Mouse (Mus musculus) brain, adult 2 months (tissue): ENCODE data around the gene Acsm3.
A peak's percentile ranks its signal among the peaks of the same experiment; 100 is the strongest.
"Not testable (repeated sequence)": the region's sequence is repeated elsewhere in the genome, so short reads cannot be mapped to it uniquely, and the experiment has no call there.

ENCODE experiments used
- DNase-seq: peaks from one replicate; pipeline ENCODE4 v3.0.0; 2011; ENCODE audit warnings: low read depth, low spot score

Acsm3 gene

DNA sequence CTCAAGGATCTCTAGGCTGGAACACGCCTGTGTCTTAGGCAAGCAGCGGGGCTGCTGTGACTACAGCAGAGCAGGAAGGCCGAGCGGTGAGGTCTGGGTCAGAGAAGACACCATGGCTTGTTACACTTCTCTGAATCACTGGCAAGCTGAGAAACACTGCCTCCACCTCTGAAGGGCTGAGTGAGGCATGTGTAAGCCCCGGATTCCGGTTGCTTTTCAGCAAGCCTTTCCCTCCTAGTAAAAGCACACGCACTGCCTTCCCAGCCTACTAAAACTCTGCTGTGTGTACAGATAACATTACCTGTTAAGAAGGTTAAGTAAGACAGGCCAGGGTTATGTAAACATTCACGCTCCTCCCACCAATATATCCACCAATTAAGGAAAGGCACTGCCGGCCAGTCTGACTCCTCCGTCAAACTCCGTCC, at the start of gene Acsm3:
TSS of gene Acsm3 (plus strand) at position 397 of the 425 bp plus-strand sequence.
- DNase-seq = no peak

DNA sequence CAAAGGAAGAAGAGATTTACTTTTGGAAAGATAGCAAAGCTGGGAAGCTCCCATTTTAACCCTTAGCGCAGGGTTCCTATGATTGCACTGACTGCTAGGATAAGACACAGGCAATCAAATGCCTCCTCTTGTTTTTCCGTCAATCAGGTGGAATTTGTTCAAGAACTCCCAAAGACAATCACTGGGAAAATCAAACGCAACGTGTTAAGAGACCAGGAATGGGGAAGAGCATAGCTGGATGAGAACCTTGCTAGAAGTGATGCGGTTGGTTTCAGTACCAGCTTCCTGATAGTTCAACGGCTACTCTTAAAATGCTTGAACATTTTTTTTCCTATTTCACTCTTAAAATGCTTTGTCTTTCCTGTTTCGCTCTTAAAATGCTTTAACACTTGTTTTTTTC, 46.6 kb upstream of the Acsm3 start:
- no peak for DNase-seq

DNA sequence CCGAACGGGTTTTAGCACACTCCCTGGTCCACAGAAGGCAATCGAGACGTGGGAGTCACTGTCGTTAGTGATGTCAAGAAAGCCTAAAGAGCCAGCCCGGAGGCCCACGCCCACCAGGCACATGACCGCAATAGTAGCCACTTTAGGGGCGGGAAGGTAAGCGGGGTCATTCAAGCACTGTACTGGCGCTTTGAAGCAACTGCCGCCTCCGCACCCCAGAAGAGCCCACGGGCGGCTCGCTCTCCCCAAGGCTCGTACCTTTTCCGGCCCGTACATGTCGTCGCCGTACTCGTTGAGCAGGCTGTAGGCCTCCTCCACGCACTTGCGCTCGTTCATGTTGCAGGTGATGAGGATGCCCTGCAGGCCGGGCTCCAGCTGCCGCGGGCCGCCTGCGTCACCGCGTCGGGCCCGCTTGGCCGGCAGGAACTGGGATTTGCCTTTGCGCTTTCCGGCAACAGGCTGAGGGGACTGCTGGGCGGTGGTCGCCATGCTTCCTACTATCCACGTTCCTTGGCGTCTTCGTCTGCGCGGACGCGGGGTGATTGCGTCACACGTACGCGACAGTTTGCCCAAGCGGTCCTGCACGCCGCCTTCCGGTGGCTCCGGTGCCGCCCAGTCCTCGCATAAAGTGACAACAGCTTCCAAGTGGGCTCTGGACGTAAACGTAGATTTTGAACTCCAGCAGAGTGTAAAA, 40.3 kb upstream of the Acsm3 start, which contains the start of gene Thumpd1:
TSS of gene Thumpd1 (minus strand) at position 546 of the 694 bp plus-strand sequence.
- DNase-seq = peak; percentile 98

DNA sequence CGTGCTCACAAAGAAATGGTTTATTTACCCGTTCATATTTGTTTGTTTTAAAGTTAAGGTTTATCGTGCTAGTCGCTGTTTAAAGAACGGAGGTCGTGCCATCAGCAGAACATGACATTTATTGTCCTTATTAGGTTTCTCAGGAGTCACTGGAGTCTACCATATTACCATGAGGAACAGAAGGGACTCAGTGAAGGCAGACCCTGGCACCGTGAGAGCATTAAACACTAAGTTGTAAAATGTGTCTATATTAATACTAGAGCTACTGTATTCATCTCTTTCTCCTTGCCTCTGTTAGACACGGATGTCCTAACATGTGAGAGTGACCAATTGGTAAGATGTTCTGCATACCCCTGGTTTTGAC, 39.8 kb upstream of the Acsm3 start:
- no peak for DNase-seq

DNA sequence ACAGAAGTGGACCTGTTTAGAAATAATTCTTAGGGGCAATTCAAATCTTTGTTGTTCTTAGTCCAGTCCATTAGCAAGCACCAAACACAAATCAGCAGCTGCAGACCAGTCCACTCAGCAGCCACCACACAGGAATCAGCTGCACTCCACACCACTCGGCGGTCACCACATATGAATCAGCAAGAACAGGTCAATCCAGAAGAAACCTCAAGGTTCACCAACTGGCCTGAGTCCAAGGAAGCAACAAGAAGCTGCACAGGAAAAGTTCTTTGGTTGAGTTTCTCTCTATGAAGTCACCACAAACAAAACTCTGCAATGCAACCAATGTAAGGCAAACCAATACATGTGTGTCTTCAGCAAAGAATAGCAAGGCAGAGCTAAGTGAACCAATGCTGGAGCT, 33.1 kb upstream of the Acsm3 start:
- no peak for DNase-seq

DNA sequence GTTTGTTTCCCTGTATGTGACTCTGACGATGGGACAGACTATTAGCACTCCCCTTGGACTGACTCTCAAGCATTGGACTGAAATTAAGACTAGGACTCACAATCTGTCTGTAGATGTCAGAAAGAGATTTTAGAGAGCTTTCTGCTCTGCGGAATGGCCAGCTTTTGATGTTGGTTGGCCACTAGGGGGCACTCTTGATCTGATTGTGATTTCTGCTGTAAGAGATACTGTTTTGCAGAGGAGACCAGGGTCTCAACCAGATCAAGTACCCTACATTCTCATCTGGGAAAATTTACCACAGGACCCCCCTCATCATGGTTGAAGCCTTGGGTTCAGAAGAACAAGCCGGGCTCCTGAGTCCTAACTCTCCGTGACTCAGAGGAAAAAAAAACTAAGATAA, 29.5 kb upstream of the Acsm3 start:
- DNase-seq = peak; percentile 70

DNA sequence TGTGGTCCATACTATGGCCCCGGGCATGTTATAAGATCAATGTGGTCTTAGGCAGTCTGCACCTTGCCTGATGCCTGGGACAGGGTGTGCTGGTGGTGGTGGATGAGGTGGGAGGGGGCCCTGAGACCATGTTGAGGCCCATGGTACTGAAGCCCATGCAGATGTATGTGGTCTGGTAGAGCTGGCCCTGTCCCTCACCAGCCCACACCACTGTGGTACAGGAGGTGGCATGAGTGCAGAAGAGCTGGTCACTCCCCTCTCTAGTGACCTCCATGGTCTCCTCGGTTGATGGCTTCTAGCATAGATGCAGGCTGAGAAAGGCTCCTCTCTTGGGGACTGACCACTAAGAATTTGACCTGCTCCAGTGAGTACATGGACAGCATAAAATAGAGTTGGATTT, 21.8 kb upstream of the Acsm3 start:
- DNase-seq = no peak

DNA sequence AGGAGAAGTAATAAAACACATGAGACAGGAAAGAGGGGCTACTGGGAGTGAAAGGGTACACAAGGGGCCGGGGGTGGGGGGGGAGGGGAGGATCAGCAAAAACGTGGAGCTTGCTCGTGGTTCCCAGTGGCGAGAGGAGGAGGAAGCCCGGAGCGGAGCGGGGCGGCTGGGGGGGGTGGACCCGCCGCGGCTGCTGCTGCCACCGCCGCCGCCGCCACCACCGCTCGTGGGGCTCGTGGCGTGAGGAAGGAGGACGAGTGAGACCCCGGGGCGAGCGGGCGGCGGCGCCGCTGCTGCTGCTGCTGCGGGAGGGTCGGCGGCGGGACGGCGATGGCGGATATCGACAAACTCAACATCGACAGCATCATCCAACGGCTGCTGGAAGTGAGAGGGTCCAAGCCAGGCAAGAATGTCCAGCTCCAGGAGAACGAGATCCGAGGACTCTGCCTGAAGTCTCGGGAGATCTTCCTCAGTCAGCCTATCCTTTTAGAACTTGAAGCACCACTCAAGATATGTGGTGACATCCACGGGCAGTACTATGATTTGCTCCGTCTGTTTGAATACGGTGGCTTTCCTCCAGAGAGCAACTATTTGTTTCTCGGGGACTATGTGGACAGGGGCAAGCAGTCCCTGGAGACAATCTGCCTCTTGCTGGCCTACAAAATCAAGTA, 20.8 kb upstream of the Acsm3 start:
- not testable (repeated sequence) for DNase-seq

DNA sequence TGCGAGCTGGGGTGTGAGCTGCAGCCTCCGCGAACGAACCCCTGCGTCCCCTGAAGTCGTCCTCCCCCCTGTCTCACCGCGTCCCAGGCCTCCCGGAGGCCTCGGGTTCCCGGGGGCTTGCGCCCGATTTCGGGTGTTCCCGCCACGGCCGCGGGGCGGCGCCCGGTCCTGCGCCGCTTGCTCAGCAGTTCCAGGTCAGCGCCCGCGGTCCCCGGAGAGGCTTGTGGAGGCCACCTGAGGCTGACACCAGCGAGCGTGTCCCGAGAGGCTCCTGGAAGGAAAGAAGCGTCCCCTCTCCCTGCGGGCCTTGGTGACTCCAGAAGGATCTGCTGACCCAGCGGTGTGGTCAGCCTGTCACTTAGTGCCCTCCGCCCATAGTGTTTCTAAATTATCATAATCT, 16.4 kb upstream of the Acsm3 start:
- no peak for DNase-seq

DNA sequence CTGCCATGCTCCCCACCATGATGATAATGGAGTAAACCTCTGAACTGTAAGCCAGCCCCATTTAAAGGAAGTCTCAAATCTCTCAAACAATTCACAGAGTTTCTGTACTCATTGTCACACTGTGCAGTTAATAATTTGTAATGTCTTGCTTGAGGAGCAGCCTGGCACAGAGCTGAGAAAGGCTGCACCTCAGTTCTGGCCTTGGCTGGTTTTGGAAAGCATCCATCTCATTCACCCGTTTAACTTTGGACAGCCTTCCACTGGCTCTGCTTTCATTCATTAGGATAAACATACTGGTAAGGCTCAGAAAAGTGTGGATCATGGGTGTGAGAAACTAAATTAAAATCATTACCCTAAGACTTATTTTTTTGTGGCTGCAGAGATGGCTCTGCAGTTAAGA, 14.9 kb upstream of the Acsm3 start:
- DNase-seq = no peak

DNA sequence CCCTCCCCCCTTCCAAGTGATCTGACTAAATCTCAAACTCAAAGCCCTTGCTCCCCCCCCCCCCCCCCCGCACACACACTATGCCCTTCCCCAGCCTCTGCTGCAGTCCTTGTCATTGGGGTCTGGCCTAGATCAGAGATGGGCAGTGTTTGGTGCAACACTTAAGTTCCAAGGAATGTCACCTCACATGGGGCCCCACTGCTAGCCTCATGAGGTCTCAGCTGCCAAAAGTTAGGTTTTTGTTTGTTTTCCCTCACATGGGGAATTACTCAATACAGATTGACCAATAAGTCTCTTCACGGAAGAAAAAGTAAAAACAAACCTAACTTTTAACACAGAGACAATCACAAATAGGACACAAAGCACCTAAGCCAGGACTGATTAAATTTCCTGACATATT, 12.0 kb upstream of the Acsm3 start:
- DNase-seq = no peak

DNA sequence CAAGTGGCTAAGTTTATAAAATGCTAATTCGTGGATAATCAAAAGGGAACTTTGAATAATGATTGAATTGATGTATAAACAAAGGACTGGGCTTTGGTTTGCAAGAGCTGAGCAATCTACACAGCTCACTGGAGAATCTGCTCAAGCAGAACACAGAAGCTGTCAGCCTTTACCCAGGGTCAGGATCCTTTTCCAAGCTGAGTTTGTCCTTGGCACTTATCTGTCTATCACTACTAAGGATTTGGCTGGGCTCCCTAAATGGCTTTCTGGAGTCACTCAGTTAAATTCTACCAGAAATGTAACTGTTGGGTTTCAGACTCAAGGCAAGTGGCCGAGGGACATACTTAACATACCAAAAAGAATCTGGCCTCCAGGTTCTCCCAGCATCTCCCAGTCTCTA, 10.8 kb upstream of the Acsm3 start:
- no peak for DNase-seq

DNA sequence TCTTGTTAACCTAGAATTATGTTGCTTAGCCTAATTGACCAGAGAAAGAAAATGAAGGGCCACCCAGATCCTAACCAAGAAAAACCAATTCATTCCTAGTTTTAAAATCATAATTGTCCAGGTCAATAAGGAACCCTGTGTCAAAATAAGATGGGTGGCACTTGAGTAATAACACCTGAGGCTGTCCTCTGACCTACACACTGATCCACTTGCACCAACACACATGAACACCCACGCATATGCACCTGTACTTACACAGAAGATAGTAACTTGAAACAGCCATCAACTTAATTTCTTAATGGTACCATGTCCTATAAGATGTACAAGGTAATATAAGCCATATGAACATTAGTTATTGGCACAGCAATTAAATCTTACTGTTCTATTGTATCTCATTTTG, 7.0 kb upstream of the Acsm3 start:
- DNase-seq = no peak

DNA sequence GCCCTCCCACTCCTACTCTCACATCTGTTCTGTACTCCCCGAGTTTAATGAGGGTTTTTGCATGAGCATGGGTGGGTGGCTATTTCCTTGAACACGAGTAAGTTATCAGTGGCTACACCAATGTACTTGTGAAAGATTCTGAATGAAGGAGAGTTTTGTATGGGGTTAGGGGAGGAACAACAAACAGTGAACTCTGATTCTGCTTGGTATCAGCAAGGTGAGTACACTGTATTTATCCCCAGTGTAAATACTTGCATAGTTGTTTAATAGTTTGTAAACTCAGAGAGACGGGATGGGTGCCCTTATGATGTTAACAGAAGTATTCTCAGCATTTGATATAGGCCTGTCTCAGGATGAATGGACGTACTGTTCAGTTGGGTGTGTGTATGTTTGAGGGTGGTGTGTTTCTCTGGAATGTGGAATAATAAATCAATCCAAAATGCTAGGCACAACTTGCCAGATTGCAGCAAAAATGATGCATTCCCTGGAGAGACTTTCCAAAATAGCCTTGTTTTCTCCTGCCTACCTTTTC, 1.5 kb downstream of the Acsm3 start:
- DNase-seq = no peak

DNA sequence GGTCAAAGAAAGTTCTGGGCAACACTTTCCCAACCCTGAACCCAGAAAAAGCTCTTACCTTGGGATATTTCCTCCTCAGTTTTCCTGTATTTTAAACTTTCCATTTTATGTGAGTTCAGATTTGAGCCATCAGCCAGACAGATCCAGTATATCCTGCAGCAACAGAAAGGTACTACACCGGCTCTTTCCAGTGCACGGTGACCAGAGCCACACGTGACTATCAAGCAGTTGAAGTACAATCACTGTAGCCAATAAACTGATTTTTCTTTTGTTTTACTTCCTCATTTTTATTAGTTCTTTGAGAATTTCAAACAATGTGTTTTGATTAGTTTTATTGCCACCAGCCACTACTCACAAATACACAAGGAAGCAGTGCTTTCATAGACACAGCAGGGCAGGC, 3.7 kb downstream of the Acsm3 start:
- DNase-seq = no peak

DNA sequence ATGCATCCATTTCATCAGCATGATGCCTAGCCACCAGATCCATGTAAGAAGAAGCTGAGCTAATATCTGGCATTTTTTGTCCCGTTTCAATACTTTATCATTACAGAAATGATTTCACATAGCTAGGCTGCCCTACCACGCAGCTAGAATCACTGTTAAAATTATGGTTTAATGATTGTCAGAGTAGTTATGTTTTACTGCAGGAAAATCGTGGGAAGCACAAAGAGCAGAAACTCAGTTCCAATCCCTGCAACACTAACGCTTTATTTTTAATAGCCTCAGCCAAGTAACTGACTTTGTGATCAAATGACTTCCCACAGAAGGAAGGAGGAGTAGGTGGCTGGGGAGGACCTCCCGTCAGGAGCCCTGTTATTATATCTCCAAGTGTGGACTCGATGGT, 6.3 kb downstream of the Acsm3 start:
- no peak for DNase-seq

DNA sequence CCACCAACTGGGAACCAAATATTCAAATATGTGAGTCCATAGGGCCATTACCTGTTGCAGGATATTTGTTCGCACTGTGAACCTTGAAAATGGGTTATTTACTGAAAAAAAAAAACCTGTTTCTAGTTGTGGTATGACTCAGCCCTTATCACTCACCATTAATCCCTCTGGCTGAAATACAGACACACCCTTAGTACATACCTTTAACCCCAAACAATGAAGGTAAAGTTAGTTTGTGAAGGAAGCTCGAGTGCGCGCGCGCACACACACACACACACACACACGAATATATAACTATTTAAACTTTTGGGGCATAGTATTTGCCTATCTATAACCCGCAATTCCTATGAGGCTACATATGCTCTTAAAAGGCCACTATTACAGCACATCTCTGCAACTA, 9.2 kb downstream of the Acsm3 start:
- DNase-seq = no peak

DNA sequence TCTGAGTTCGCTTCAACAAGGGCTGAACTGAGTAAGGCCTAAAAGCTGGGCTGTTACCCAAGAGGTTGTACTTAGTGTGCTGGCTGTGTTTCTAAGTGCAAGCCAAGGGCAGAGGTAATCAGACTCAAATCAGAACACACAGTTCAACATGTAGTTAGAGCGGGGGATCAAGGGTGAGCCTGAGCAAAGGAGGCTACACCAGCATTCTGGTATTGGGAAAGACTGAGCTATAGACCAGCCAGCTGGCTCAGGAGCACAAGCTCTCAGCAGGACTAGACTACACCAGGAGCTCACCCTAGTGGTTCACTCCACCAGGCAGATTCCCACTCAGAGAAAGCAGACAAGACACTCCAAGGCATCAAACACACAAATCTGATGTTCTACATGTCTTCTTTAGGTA, 22.7 kb downstream of the Acsm3 start:
- DNase-seq = peak; percentile 19

DNA sequence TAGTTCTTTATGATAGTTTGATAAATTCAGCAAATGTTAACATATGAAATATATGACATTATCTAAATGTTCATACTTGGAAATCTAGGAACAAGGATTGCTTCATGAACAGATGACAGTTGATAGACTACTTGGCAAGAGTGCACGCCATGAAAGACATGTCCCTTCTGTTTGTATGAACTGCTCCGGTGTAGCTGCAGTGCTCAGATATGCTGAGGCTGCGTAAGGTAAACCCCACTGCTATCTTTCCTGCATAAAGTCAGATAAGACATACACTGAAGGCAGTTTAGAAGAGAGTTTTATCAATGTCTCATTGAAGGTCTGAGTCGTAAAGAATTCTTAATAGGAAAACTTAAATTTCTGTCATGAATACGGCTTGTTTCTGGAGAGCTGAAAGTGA, 24.2 kb downstream of the Acsm3 start:
- DNase-seq = no peak

DNA sequence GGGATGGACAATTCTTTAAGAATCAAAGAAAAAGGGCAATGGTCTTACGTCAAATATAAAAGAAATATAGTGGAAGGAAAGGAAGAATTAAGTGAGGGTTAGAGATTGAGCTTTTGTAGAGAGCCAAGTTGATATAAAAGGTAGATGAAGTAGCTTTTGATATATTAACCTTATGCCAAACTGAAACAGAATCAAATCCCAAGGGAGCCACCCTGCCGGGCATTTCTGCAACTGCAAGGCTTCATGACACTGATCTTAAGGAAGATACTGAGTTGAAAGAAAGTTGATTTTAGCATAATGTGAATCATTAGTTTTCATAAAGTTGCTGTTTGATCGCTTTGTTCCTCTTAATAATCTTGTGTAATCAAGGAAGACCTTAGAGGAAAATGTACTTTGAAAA, 28.3 kb downstream of the Acsm3 start:
- DNase-seq = no peak

DNA sequence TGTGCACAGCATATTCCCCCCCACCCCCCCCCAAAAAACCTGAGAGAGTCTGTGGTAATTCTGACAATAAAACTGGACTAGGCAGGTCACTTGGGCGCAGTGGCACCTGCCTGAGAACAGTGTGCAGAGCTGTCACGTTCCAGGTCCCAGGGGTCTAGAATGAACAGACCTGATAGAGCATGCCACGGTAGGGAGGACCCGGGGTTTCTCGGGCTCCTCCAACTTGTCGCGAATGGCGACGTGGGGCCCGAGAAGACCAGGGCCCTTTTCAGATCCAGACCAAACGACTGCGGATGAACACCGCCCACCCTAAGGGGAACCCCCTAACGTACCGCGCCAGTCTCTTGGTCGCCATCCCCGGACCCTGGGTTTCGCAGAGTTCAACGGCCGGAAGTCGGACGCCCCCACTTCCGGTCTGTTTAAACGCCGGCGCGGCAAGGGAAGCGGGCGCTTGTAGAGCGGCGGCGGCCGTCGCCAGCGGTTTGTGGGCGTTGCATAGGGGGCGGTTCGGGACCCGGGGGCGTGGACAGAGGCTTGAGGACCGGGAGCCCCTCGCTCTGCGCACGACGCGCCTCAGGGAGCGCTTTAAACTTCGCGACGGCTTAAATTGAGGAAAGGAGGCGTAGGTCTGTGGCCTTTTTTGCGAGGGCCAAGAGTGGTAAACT, 33.0 kb downstream of the Acsm3 start, which contains the start of the genes Rexo5 and Eri2:
TSS of gene Rexo5 (plus strand) at position 421 of the 665 bp plus-strand sequence.
TSS of gene Eri2 (minus strand) at position 473 of the 665 bp plus-strand sequence.
- peak; percentile 72 for DNase-seq

DNA sequence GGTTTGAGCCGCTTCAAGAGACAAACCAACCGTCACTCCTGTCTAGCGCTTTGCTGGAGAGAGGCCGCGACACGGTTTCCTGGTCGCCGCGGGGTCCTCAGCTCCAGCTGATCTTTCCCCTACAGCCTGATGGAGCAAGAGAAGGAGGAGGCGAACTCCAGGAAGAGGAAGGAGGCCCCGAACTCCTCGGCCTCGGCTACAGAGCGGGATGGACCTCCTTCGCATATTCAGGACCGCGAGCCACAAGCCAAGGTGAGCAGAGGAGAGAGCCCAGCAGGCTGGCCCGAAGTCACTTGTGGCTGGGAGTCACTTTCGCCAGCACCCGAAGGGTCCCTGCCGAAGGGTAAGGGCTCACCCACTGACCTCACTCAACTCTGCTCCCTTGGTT, 33.5 kb downstream of the Acsm3 start:
- DNase-seq = no peak

DNA sequence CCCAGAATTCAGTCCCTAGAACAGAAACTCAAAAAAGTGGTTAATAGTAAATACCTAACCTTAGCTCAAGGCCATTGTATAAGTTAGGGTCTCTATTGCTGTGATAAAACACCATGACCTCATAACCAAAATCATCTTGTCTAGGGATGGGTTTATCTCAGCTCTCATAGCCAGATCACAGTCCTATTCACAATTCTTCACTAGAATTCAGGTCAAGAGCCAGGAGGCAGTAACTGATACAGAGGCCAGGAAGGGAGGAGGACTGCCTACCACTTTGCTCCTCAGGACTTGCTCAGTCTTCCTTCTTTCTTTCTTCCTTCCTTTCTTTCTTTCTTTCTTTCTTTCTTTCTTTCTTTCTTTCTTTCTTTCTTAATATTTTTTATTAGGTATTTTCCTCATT, 34.6 kb downstream of the Acsm3 start:
- DNase-seq = no peak
